In genomic region chr1:174594989-174595388, GRCm38 (mm10) we compare ENCODE assay signal across 8 mouse cellular contexts.
A peak's percentile ranks its signal among the peaks of the same experiment; 100 is the strongest.
DNase-seq lines count a peak whose midpoint lies in the region; ATAC-seq lines count a peak whose summit lies in the region.

No protein-coding gene starts in this region.

- H3K9ac ChIP-seq in forebrain, embryonic 12.5 days, result no peak overlapping the region
- H3K9ac ChIP-seq in intestine, embryonic 15.5 days, result no peak overlapping the region
- H3K9ac ChIP-seq in neural tube, embryonic 11.5 days (ENCODE audit: low read length), result no peak overlapping the region

- no peaks in the 10 kb centered on the region for H3K27me3 ChIP-seq in forebrain, embryonic 12.5 days
- no peaks in the 10 kb centered on the region for H3K27me3 ChIP-seq in intestine, embryonic 15.5 days (replicated peaks)
- no peaks in the 10 kb centered on the region for H3K27me3 ChIP-seq in neural tube, embryonic 11.5 days (ENCODE audit: control insufficient read depth, insufficient read depth, low read length)

- H3K27ac ChIP-seq in forebrain, embryonic 12.5 days, result no peak overlapping the region
- H3K27ac ChIP-seq in intestine, embryonic 15.5 days, result no peak overlapping the region
- no peak overlapping the region for H3K27ac ChIP-seq in neural tube, embryonic 11.5 days (ENCODE audit: low read depth, low read length)

- no peak overlapping the region for H3K4me2 ChIP-seq in forebrain, embryonic 12.5 days
- H3K4me2 ChIP-seq in intestine, embryonic 15.5 days (replicated peaks), result no peak overlapping the region
- H3K4me2 ChIP-seq in neural tube, embryonic 11.5 days (ENCODE audit: low read depth), result no peak overlapping the region

- no peak overlapping the region for H3K4me3 ChIP-seq in forebrain, embryonic 12.5 days (replicated peaks)
- no peak overlapping the region for H3K4me3 ChIP-seq in intestine, embryonic 15.5 days (replicated peaks)
- no peak overlapping the region for H3K4me3 ChIP-seq in neural tube, embryonic 11.5 days (ENCODE audit: low read depth, low read length)

- DNase-seq in urinary bladder, postnatal 14 days (ENCODE audit: low spot score), result peak; percentile 47
- no peak for DNase-seq in urinary bladder, adult 2 months (ENCODE audit: low spot score)
- DNase-seq in c-Kit-positive CD71-positive TER-119-positive erythroid progenitor cells, embryonic 14.5 days (ENCODE audit: low spot score), result peak; percentile 37
- peak; percentile 62 to 82 for DNase-seq in left cerebral cortex, postnatal 25 days (ENCODE audit: low spot score in 2 of 2)
- DNase-seq in neural tube, embryonic 11.5 days (ENCODE audit: low spot score), result peak; percentile 54
- peak; percentile 16 to 21 for DNase-seq in thymus, postnatal 36 days

- WGBS in forebrain, embryonic 12.5 days, result 13% methylated on average over 4 of the region's 4 CpGs
- WGBS in intestine, embryonic 15.5 days, result 7% methylated on average over 4 of the region's 4 CpGs
- 13% methylated on average over 4 of the region's 4 CpGs for WGBS in neural tube, embryonic 11.5 days

- H3K9me3 ChIP-seq in forebrain, embryonic 12.5 days, result no peaks in the 10 kb centered on the region
- H3K9me3 ChIP-seq in intestine, embryonic 15.5 days, result no peaks in the 10 kb centered on the region
- H3K9me3 ChIP-seq in neural tube, embryonic 11.5 days (ENCODE audit: control insufficient read depth, low read length), result no peaks in the 10 kb centered on the region

- no peaks in the 10 kb centered on the region for H3K4me1 ChIP-seq in forebrain, embryonic 12.5 days
- H3K4me1 ChIP-seq in intestine, embryonic 15.5 days (replicated peaks), result no peaks in the 10 kb centered on the region
- no peaks in the 10 kb centered on the region for H3K4me1 ChIP-seq in neural tube, embryonic 11.5 days (ENCODE audit: control insufficient read depth, insufficient read depth, low read length)

- ATAC-seq in forebrain, embryonic 12.5 days (ENCODE audit: low FRiP score), result peak; percentile 67; the same call in 1 of the 2 replicates
- 0 out of 2 replicates have a peak, but pooled peaks have one; percentile 36 for ATAC-seq in intestine, embryonic 15.5 days
- no peak for ATAC-seq in neural tube, embryonic 11.5 days (ENCODE audit: insufficient read depth, low FRiP score, low TSS enrichment)

- intact Hi-C loops in left cerebral cortex, postnatal 25 days (cut with DNase I), result loop anchor here (1.0 to 10.0 kb wide), 3 partner anchors 220 to 405 kb away; no protein-coding TSS in a partner anchor

- no peaks in the 10 kb centered on the region for H3K36me3 ChIP-seq in forebrain, embryonic 12.5 days (replicated peaks)
- H3K36me3 ChIP-seq in intestine, embryonic 15.5 days, result no peaks in the 10 kb centered on the region
- no peaks in the 10 kb centered on the region for H3K36me3 ChIP-seq in neural tube, embryonic 11.5 days (ENCODE audit: control insufficient read depth, insufficient read depth, low read length)
